Mouse (Mus musculus) stomach, embryonic 16.5 days (tissue): Measurements from ENCODE around the gene Leap2. TPM values are rescaled to one million over a fixed set of nuclear protein-coding genes. Genes with fewer than 3 reads are reported as not detected.

Experiments used
- ATAC-seq: fragments of 200-750 bp; cut with Nextera tagmentation; 2 replicates; pipeline ENCODE4 v1.8.0; 2017; ENCODE audit warnings: moderate number of reproducible peaks, moderate TSS enrichment; ENCODE audit not compliant: insufficient read depth, low FRiP score
- H3K27ac ChIP-seq: fragments of 300-500 bp; sonication (generic); 2 replicates; pipeline ENCODE4 v1.5.1; 2014; ENCODE audit warnings: low read length
- H3K27me3 ChIP-seq: fragments of 300-500 bp; sonication (generic); 2 replicates; pipeline ENCODE4 v1.6.1; 2014; ENCODE audit warnings: low read length, control low read depth, mixed read lengths; ENCODE audit not compliant: control insufficient read depth, insufficient read depth
- H3K36me3 ChIP-seq: fragments of 300-500 bp; sonication (generic); 2 replicates; pipeline ENCODE4 v1.6.1; 2014; ENCODE audit warnings: low read length; ENCODE audit not compliant: control insufficient read depth, insufficient read depth
- H3K4me1 ChIP-seq: fragments of 300-500 bp; sonication (generic); 2 replicates; pipeline ENCODE4 v1.6.1; 2014; ENCODE audit warnings: low read length, control low read depth, mixed read lengths; ENCODE audit not compliant: control insufficient read depth, insufficient read depth
- H3K4me2 ChIP-seq: fragments of 300-500 bp; sonication (generic); 2 replicates; pipeline ENCODE4 v1.6.1; 2014; ENCODE audit warnings: low read depth, low read length, mixed read lengths
- H3K4me3 ChIP-seq: fragments of 300-500 bp; sonication (generic); replicated peaks from 2 replicates; pipeline ENCODE4 v1.5.1; 2014; ENCODE audit warnings: mild to moderate bottlenecking, low read length
- H3K9ac ChIP-seq: fragments of 300-500 bp; sonication (generic); 2 replicates; pipeline ENCODE4 v1.6.1; 2014; ENCODE audit warnings: low read length
- H3K9me3 ChIP-seq: fragments of 300-500 bp; sonication (generic); replicated peaks from 2 replicates; pipeline ENCODE4 v1.6.1; 2016; ENCODE audit warnings: low read length, control low read depth; ENCODE audit not compliant: control insufficient read depth
- WGBS: fragments of 180-500 bp; shearing (Covaris S2); extraction: QIAGEN DNeasy Blood & Tissue Kit; methylation state at CpG from one replicate; pipeline ENCODE4 v1.1.7; 2014; 5-methylcytosine and 5-hydroxymethylcytosine counted together
- microRNA-seq: library from miRNA; unstranded; fragments of <30 nt; microRNA quantifications from one replicate; pipeline ENCODE4, GENCODE M21; 2016
- polyA plus RNA-seq: library from polyadenylated mRNA; unstranded; fragments of >200 nt; fragmentation: Nextera tagmentation; extraction: Ambion mirVana; gene quantifications from 2 replicates; pipeline ENCODE4 v1.2.1, GENCODE M21; 2015

The Leap2 gene
- polyA plus RNA-seq, 1 experiment from 2014 or later = 5.4 TPM

- Histone ChIP-seq H3K4me3 (no peak overlapping the region), H3K36me3 (peaks cover 24% of the 10 kb centered on the region), H3K27ac (no peak overlapping the region), H3K9ac (no peak overlapping the region), H3K4me2 (no peak overlapping the region), H3K9me3 (no peaks in the 10 kb centered on the region), H3K27me3 (no peaks in the 10 kb centered on the region), H3K4me1 (no peaks in the 10 kb centered on the region)
- no peak for ATAC-seq
Measured at GRCm38 (mm10) chr11:53418048-53418447, 4.9 kb downstream of the Leap2 start.

- no peak for ATAC-seq
- H3K36me3 ChIP-seq = peaks cover 38% of the 10 kb centered on the region
- no peaks in the 10 kb centered on the region for H3K4me1 ChIP-seq
- no peaks in the 10 kb centered on the region for H3K27me3 ChIP-seq
- no peak overlapping the region for H3K27ac ChIP-seq
- no peaks in the 10 kb centered on the region for H3K9me3 ChIP-seq
- H3K4me2 ChIP-seq = no peak overlapping the region
- no peak overlapping the region for H3K4me3 ChIP-seq
- 92% methylated on average over 4 of the region's 4 CpGs for WGBS
- H3K9ac ChIP-seq = no peak overlapping the region
Measured at GRCm38 (mm10) chr11:53413871-53414270, 9.1 kb downstream of the Leap2 start.

GRCm38 (mm10) chr11:53411738-53412137, 11.2 kb downstream of the Leap2 start:
- Histone ChIP-seq H3K36me3 (peaks cover 34% of the 10 kb centered on the region), H3K9ac (no peak overlapping the region), H3K27ac (no peak overlapping the region), H3K27me3 (no peaks in the 10 kb centered on the region), H3K4me3 (no peak overlapping the region), H3K4me1 (no peaks in the 10 kb centered on the region), H3K9me3 (no peaks in the 10 kb centered on the region), H3K4me2 (no peak overlapping the region)
- ATAC-seq = no peak

GRCm38 (mm10) chr11:53403638-53404037, 19.3 kb downstream of the Leap2 start:
- no peak for ATAC-seq
- no peaks in the 10 kb centered on the region for H3K9me3 ChIP-seq
- H3K36me3 ChIP-seq = peaks cover 28% of the 10 kb centered on the region; the same call in 1 of the 2 replicates
- no peaks in the 10 kb centered on the region for H3K4me1 ChIP-seq
- H3K27ac ChIP-seq = no peak overlapping the region
- WGBS = 85% methylated on average over 1 of the region's 1 CpGs
- H3K27me3 ChIP-seq = no peaks in the 10 kb centered on the region
- H3K9ac ChIP-seq = no peak overlapping the region
- H3K4me3 ChIP-seq = no peak overlapping the region
- no peak overlapping the region for H3K4me2 ChIP-seq

GRCm38 (mm10) chr11:53393856-53394255, 29.1 kb downstream of the Leap2 start:
- H3K4me3 ChIP-seq = no peak overlapping the region
- no peak overlapping the region for H3K9ac ChIP-seq
- no peaks in the 10 kb centered on the region for H3K4me1 ChIP-seq
- H3K27me3 ChIP-seq = no peaks in the 10 kb centered on the region
- H3K27ac ChIP-seq = no peak overlapping the region
- no peak for ATAC-seq
- peaks cover 23% of the 10 kb centered on the region for H3K36me3 ChIP-seq
- H3K4me2 ChIP-seq = no peak overlapping the region
- no peaks in the 10 kb centered on the region for H3K9me3 ChIP-seq
- WGBS = 81% methylated on average over 1 of the region's 1 CpGs

- Histone ChIP-seq H3K27ac (no peak overlapping the region), H3K4me1 (no peaks in the 10 kb centered on the region), H3K36me3 (peaks cover 7% of the 10 kb centered on the region), H3K4me3 (no peak overlapping the region), H3K9ac (no peak overlapping the region), H3K9me3 (no peaks in the 10 kb centered on the region), H3K4me2 (no peak overlapping the region), H3K27me3 (no peaks in the 10 kb centered on the region)
- ATAC-seq = no peak
- WGBS = 88% methylated on average over 2 of the region's 2 CpGs
Measured at GRCm38 (mm10) chr11:53383758-53384428, 39.1 kb downstream of the Leap2 start.

- Histone ChIP-seq H3K4me1 (no peaks in the 10 kb centered on the region), H3K4me2 (no peak overlapping the region), H3K9me3 (no peaks in the 10 kb centered on the region), H3K4me3 (no peak overlapping the region), H3K36me3 (peaks cover 4% of the 10 kb centered on the region), H3K27me3 (no peaks in the 10 kb centered on the region), H3K9ac (no peak overlapping the region), H3K27ac (no peak overlapping the region)
- WGBS = 76% methylated on average over 1 of the region's 1 CpGs
- no peak for ATAC-seq
Measured at GRCm38 (mm10) chr11:53378918-53379317, 44.1 kb downstream of the Leap2 start.

Small RNAs within 50 kb of the gene (microRNA-seq; reads per million reads assigned to microRNA genes)
- gene Mir6920 = not detected

Other genes with a start within 250 kb of the Leap2 start
- gene Hspa4, start 122.7 kb downstream of the Leap2 start, polyA plus RNA-seq = 67.9 and 69.2 TPM in 2 replicates
- 18.7 and 19.5 TPM in 2 replicates for gene Zcchc10, start 98.5 kb downstream of the Leap2 start, polyA plus RNA-seq
- 20.5 and 21.1 TPM in 2 replicates for gene Aff4, start 72.3 kb downstream of the Leap2 start, polyA plus RNA-seq
- 588 and 617 TPM in 2 replicates for gene Uqcrq, start 7.7 kb upstream of the Leap2 start, polyA plus RNA-seq
- 1.5 and 2.0 TPM in 2 replicates for gene Gdf9, start 7.9 kb upstream of the Leap2 start, polyA plus RNA-seq
- 0.10 TPM in 2 replicates for gene Gm10447, start 33.9 kb upstream of the Leap2 start, polyA plus RNA-seq
- gene Shroom1, start 34.0 kb upstream of the Leap2 start, polyA plus RNA-seq = 1.8 TPM in 2 replicates
- gene Gm9837, start 47.3 kb upstream of the Leap2 start, polyA plus RNA-seq = not detected in 2 replicates
- gene Gm9945, start 57.0 kb upstream of the Leap2 start, polyA plus RNA-seq = not detected in 2 replicates
- gene Sowaha, start 57.1 kb upstream of the Leap2 start, polyA plus RNA-seq = 0.46 and 0.58 TPM in 2 replicates
- 33.8 and 34.4 TPM in 2 replicates for gene Sept8, start 96.1 kb upstream of the Leap2 start, polyA plus RNA-seq
- gene Kif3a, start 144.2 kb upstream of the Leap2 start, polyA plus RNA-seq = 53.5 and 57.0 TPM in 2 replicates
- gene Il4, start 195.5 kb upstream of the Leap2 start, polyA plus RNA-seq = 0.95 and 1.1 TPM in 2 replicates
- gene Il13, start 211.5 kb upstream of the Leap2 start, polyA plus RNA-seq = not detected in 2 replicates